Mouse (Mus musculus) thymus, adult 2 months (tissue): ENCODE results near the gene Ltb4r1.

Experiments used
- CTCF ChIP-seq: fragments of 200-500 bp; IDR thresholded peaks from 2 replicates; pipeline ENCODE4 v1.5.1; 2012; ENCODE audit warnings: mild to moderate bottlenecking, control low read depth, low read length, moderate library complexity, borderline replicate concordance; ENCODE audit not compliant: control insufficient read depth, poor library complexity, insufficient read depth; ENCODE audit errors: extremely low read depth
- POLR2A ChIP-seq: fragments of 200-500 bp; IDR thresholded peaks from 2 replicates; pipeline ENCODE4 v1.6.1; 2012; ENCODE audit warnings: mild to moderate bottlenecking, low read length, control low read depth, moderate library complexity; ENCODE audit not compliant: control insufficient read depth, poor library complexity, insufficient read depth; ENCODE audit errors: extremely low read depth

- TF ChIP-seq POLR2A (no peak), CTCF (no peak)
These were observed 49.1 kb downstream of the Ltb4r1 start for GRCm38 (mm10) chr14:55814885-55815284.
